Mouse (Mus musculus) thymus, adult 2 months (tissue): ENCODE results near the gene Csrnp1. TPM values are rescaled to one million over a fixed set of nuclear protein-coding genes. Genes with fewer than 3 reads are reported as not detected.
"Not testable (repeated sequence)": the region's sequence is repeated elsewhere in the genome, so short reads cannot be mapped to it uniquely, and the experiment has no call there.

Experiments
- DNase-seq: peaks from one replicate; pipeline ENCODE4 v3.0.0; 2021
- H3K27ac ChIP-seq: fragments of 200-500 bp; 2 replicates; pipeline ENCODE4 v1.5.1; 2012; ENCODE audit warnings: low read length, control low read depth; ENCODE audit not compliant: control insufficient read depth, insufficient read depth
- H3K27me3 ChIP-seq: fragments of 200-500 bp; 2 replicates; pipeline ENCODE4 v1.6.1; 2012; ENCODE audit warnings: mild to moderate bottlenecking, low read length, moderate library complexity, mixed read lengths; ENCODE audit not compliant: control insufficient read depth, insufficient read depth
- H3K36me3 ChIP-seq: fragments of 200-500 bp; 2 replicates; pipeline ENCODE4 v1.6.1; 2012; ENCODE audit warnings: mild to moderate bottlenecking, low read length, moderate library complexity; ENCODE audit not compliant: control insufficient read depth, insufficient read depth
- H3K4me1 ChIP-seq: fragments of 200-500 bp; replicated peaks from 2 replicates; pipeline ENCODE4 v1.6.1; 2012; ENCODE audit warnings: low read length; ENCODE audit not compliant: control insufficient read depth, insufficient read depth
- H3K4me3 ChIP-seq: fragments of 200-500 bp; 2 replicates; pipeline ENCODE4 v1.5.1; 2012; ENCODE audit warnings: mild to moderate bottlenecking, low read length, control low read depth, moderate library complexity; ENCODE audit not compliant: control insufficient read depth, insufficient read depth
- CTCF ChIP-seq: fragments of 200-500 bp; IDR thresholded peaks from 2 replicates; pipeline ENCODE4 v1.5.1; 2012; ENCODE audit warnings: mild to moderate bottlenecking, control low read depth, low read length, moderate library complexity, borderline replicate concordance; ENCODE audit not compliant: control insufficient read depth, poor library complexity, insufficient read depth; ENCODE audit errors: extremely low read depth
- POLR2A ChIP-seq: fragments of 200-500 bp; IDR thresholded peaks from 2 replicates; pipeline ENCODE4 v1.6.1; 2012; ENCODE audit warnings: mild to moderate bottlenecking, low read length, control low read depth, moderate library complexity; ENCODE audit not compliant: control insufficient read depth, poor library complexity, insufficient read depth; ENCODE audit errors: extremely low read depth
- WGBS: fragments of 180-500 bp; shearing (Covaris S2); methylation state at CpG from one replicate; pipeline ENCODE4 v1.1.7; 2018; 5-methylcytosine and 5-hydroxymethylcytosine counted together
- polyA plus RNA-seq: library from polyadenylated mRNA; depleted of rRNA; stranded (reverse); fragments of >200 nt; gene quantifications from 2 replicates; pipeline ENCODE4 v1.2.3, GENCODE M21; 2012

Csrnp1 gene
- polyA plus RNA-seq, 1 experiment, result 283 TPM

GRCm38 (mm10) chr9:120013251-120013820 lies 28.9 kb upstream of the Csrnp1 start:
- no peak overlapping the region for H3K4me3 ChIP-seq
- no peak for TF ChIP-seq CTCF
- no peak for TF ChIP-seq POLR2A
- H3K27me3 ChIP-seq, result no peaks in the 10 kb centered on the region
- H3K4me1 ChIP-seq, result peaks cover 15% of the 10 kb centered on the region
- no peaks in the 10 kb centered on the region for H3K36me3 ChIP-seq
- no peak overlapping the region for H3K27ac ChIP-seq
- DNase-seq, result no peak
- 89% methylated on average over 11 of the region's 11 CpGs for WGBS

- TF ChIP-seq CTCF (no peak), POLR2A (no peak)
- 92% methylated on average over 5 of the region's 5 CpGs for WGBS
- H3K27me3 ChIP-seq, result no peaks in the 10 kb centered on the region
- H3K27ac ChIP-seq, result no peak overlapping the region
- peaks cover 10% of the 10 kb centered on the region for H3K4me1 ChIP-seq
- H3K4me3 ChIP-seq, result no peak overlapping the region
- DNase-seq, result no peak
- H3K36me3 ChIP-seq, result no peaks in the 10 kb centered on the region
Observed at GRCm38 (mm10) chr9:120012781-120013180, 28.3 kb upstream of the Csrnp1 start.

GRCm38 (mm10) chr9:120012161-120012560 lies 27.7 kb upstream of the Csrnp1 start:
- H3K27ac ChIP-seq, H3K4me1 ChIP-seq, H3K4me3 ChIP-seq, H3K27me3 ChIP-seq, H3K36me3 ChIP-seq, DNase-seq: not testable (repeated sequence)
- 89% methylated on average over 6 of the region's 6 CpGs for WGBS

- peaks cover 5% of the 10 kb centered on the region for H3K4me1 ChIP-seq
- no peak overlapping the region for H3K4me3 ChIP-seq
- no peaks in the 10 kb centered on the region for H3K36me3 ChIP-seq
- H3K27me3 ChIP-seq, result no peaks in the 10 kb centered on the region
- peak; percentile 62 for DNase-seq
- no peak for TF ChIP-seq CTCF
- no peak for TF ChIP-seq POLR2A
- under 1% methylated on average over 10 of the region's 10 CpGs for WGBS
- H3K27ac ChIP-seq, result no peak overlapping the region
Observed at GRCm38 (mm10) chr9:120011533-120011932, 27.1 kb upstream of the Csrnp1 start.

- TF ChIP-seq CTCF (0 out of 2 replicates have a peak, but pooled peaks have one; percentile 54), POLR2A (no peak; the same call in 1 of the 2 replicates)
- DNase-seq, result peak; percentile 97
- Histone ChIP-seq H3K36me3 (no peaks in the 10 kb centered on the region), H3K27ac (no peak overlapping the region), H3K4me1 (peaks cover 5% of the 10 kb centered on the region), H3K4me3 (peak overlapping the region; percentile 10; the same call in 1 of the 2 replicates), H3K27me3 (no peaks in the 10 kb centered on the region)
- 6% methylated on average over 60 of the region's 60 CpGs for WGBS
Observed at GRCm38 (mm10) chr9:120010781-120011511, 26.5 kb upstream of the Csrnp1 start.

GRCm38 (mm10) chr9:120009871-120010270 lies 25.4 kb upstream of the Csrnp1 start:
- no peak for DNase-seq
- Histone ChIP-seq H3K27ac (no peak overlapping the region), H3K4me3 (no peak overlapping the region), H3K4me1 (peaks cover 5% of the 10 kb centered on the region), H3K27me3 (no peaks in the 10 kb centered on the region), H3K36me3 (no peaks in the 10 kb centered on the region)
- no peak for TF ChIP-seq CTCF
- no peak for TF ChIP-seq POLR2A
- WGBS, result over 99% methylated on average over 3 of the region's 3 CpGs

- WGBS, result 91% methylated on average over 7 of the region's 7 CpGs
- H3K27me3 ChIP-seq, result no peaks in the 10 kb centered on the region
- H3K27ac ChIP-seq, result no peak overlapping the region
- H3K4me3 ChIP-seq, result no peak overlapping the region
- H3K4me1 ChIP-seq, result peaks cover 5% of the 10 kb centered on the region
- no peaks in the 10 kb centered on the region for H3K36me3 ChIP-seq
- no peak for DNase-seq
- no peak for TF ChIP-seq POLR2A
- no peak for TF ChIP-seq CTCF
Observed at GRCm38 (mm10) chr9:120009226-120009841, 24.9 kb upstream of the Csrnp1 start.
